Mouse (Mus musculus) adrenal gland, postnatal 36 days (tissue): Measurements from ENCODE around the gene Rnaset2b. TPM values are rescaled to one million over a fixed set of nuclear protein-coding genes. Genes with fewer than 3 reads are reported as not detected.

Experiments
- total RNA-seq, 2 experiments: library from RNA; stranded (reverse); gene quantifications; 2 replicates each; pipeline ENCODE4 v1.2.3; 2021

The Rnaset2b gene
- total RNA-seq, 2 experiments from 2014 or later, result 415 to 511 TPM

Other genes with a start within 250 kb of the Rnaset2b start
- 10 to 100 TPM; 21.9 to 27.4 TPM for gene Ezr, start 187.8 kb upstream of the Rnaset2b start, total RNA-seq
- gene Rsph3b, start 22.0 kb upstream of the Rnaset2b start, total RNA-seq, result 10 to 100 TPM; 38.9 to 47.7 TPM
- gene Tagap1, start 9.5 kb upstream of the Rnaset2b start, total RNA-seq, result 10 to 100 TPM; 14.7 to 19.2 TPM
- gene Gm49721, start 8.3 kb downstream of the Rnaset2b start, total RNA-seq, result under 1 TPM in 1 of 2 experiments, not detected in 1; 0.43 TPM
- not detected for gene Gm1604a, start 54.9 kb downstream of the Rnaset2b start, total RNA-seq
- gene Rps6ka2, start 199.5 kb downstream of the Rnaset2b start, total RNA-seq, result 10 to 100 TPM; 10.3 to 17.6 TPM